Mouse (Mus musculus): ENCODE data around the gene Polr1e. TPM values are rescaled to one million over a fixed set of nuclear protein-coding genes. Genes with fewer than 3 reads are reported as not detected.
"Not testable (repeated sequence)": the region's sequence is repeated elsewhere in the genome, so short reads cannot be mapped to it uniquely, and the experiment has no call there.

The Polr1e gene
- polyA plus RNA-seq, 1 experiment from 2014 or later = 36.1 TPM

DNA sequence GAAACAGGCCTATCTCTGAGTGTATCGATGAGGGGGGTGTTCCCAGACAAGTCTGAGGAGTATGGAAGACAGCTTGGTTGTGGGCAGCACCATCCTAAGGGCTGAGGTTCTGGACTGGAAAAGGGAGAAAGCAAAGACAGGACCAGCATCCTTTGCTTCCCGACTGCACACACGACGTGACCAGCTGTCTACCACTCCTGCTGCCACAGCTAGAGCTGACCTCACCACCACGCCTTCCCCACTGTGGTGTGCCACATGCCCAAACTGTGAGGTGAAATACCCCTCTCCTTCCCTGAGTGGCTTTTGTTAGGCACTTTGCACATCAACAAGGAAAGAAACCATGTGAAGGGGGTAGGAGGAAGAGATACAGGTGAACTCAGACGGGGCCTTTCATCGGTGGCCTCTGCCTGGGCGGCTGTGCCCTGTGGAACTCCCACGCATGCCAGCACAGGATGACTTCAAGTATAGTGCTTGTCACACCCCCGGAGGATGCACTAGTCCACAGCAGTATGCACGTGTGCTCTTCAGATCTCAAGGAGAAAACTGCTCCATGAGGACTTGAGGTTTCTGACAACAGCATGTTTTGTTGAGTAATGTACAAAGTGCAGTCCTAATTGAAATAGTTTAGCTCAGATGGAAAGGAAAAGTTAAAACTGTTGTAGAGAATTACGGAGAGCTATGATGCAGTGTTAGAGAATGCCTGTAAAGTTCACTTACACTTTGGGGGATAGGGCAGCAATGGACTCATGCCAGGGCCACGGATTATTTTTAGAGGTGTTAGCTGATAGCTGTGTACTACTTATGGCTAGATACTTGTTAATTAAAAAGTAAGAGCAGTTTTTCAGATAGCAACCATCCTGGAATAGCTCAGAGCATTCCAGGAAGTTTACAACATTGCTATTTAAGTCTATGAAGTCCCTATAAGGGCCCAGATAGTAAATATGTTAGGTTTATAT lies 19.4 kb downstream of the Polr1e start:
- no peak overlapping the region for H3K4me2 ChIP-seq
- 85% methylated on average over 13 of the region's 13 CpGs for WGBS
- peaks cover 67% of the 10 kb centered on the region for H3K36me3 ChIP-seq
- no peak overlapping the region for H3K27ac ChIP-seq
- H3K4me3 ChIP-seq = no peak overlapping the region
- no peaks in the 10 kb centered on the region for H3K4me1 ChIP-seq
- H3K9me3 ChIP-seq = no peaks in the 10 kb centered on the region
- no peak for ATAC-seq (ENCODE audit: insufficient number of reproducible peaks, low FRiP score, low TSS enrichment, low read depth)
- no peaks in the 10 kb centered on the region for H3K27me3 ChIP-seq
- no peak overlapping the region for H3K9ac ChIP-seq

DNA sequence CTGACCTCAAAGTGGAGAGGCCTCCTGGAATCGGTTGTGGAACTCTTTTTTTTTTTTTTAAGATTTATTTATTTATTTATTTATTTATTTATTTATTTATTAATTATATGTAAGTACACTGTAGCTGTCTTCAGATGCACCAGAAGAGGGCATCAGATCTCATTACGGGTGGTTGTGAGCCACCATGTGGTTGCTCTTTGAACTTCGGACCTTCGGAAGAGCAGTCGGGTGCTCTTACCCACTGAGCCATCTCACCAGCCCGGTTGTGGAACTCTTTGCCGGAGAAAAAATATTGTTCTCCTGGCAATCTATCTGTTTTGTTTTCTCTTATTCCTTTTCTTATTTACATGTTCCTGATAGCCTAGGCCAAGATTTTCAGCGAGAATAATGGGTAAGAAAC lies 20.5 kb downstream of the Polr1e start:
- WGBS = 60% methylated on average over 8 of the region's 8 CpGs
- not testable (repeated sequence) for H3K4me1 ChIP-seq

DNA sequence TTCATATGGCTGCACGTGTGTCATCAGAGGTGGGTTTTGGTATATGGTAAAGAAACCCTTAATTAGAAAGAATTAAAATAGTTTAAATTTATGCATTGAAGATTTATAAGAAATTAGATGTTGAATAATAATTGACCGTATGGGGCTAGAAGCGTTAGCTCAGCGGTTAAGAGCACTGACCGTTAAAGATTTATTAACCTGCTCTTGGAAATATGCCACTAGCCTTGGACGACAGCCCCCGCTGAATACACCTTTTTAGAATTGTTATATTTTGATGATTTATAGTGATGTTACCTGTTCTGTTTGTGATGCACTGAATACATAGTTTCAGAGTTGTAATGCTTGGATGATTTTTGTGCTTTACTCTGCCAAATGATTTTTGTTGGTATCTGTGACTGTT lies 21.2 kb downstream of the Polr1e start:
- H3K9me3 ChIP-seq; H3K4me2 ChIP-seq; H3K4me1 ChIP-seq; H3K27ac ChIP-seq; ATAC-seq (ENCODE audit: insufficient number of reproducible peaks, low FRiP score, low TSS enrichment, low read depth); H3K9ac ChIP-seq; H3K4me3 ChIP-seq; H3K27me3 ChIP-seq: not testable (repeated sequence)
- peaks cover 66% of the 10 kb centered on the region for H3K36me3 ChIP-seq
- 82% methylated on average over 7 of the region's 7 CpGs for WGBS

More for the DNA sequence above, 20.5 kb downstream of the Polr1e start:
- not testable (repeated sequence) for H3K4me2 ChIP-seq; H3K9me3 ChIP-seq; H3K27me3 ChIP-seq; H3K4me3 ChIP-seq; H3K27ac ChIP-seq; ATAC-seq (ENCODE audit: insufficient number of reproducible peaks, low FRiP score, low TSS enrichment, low read depth); H3K9ac ChIP-seq
- H3K36me3 ChIP-seq = peaks cover 66% of the 10 kb centered on the region

DNA sequence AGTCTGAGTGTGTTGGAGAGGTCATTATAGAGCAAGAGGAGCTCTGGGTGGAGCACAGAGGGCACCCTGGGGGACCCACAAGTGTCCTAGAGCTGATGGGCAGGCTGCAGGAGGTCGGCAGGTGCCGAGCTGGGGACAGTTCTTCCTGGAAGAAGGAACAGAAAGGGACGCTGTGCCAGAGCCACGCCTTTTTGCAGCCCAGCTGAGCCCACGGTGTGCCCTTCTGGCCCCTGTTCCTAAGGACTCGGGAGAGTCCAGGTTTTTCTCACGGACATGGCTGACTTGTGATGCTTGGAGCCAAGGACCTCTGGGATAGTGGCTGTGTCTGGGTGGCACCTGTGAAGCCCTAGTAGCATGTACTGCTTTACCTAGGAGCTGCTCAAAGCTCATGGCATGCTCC lies 22.4 kb downstream of the Polr1e start:
- no peak overlapping the region for H3K27ac ChIP-seq
- H3K9me3 ChIP-seq = no peaks in the 10 kb centered on the region
- H3K4me2 ChIP-seq = no peak overlapping the region
- H3K36me3 ChIP-seq = peaks cover 63% of the 10 kb centered on the region
- H3K4me1 ChIP-seq = no peaks in the 10 kb centered on the region
- ATAC-seq (ENCODE audit: insufficient number of reproducible peaks, low FRiP score, low TSS enrichment, low read depth) = no peak
- no peak overlapping the region for H3K9ac ChIP-seq
- 83% methylated on average over 7 of the region's 7 CpGs for WGBS
- no peak overlapping the region for H3K4me3 ChIP-seq
- H3K27me3 ChIP-seq = no peaks in the 10 kb centered on the region

DNA sequence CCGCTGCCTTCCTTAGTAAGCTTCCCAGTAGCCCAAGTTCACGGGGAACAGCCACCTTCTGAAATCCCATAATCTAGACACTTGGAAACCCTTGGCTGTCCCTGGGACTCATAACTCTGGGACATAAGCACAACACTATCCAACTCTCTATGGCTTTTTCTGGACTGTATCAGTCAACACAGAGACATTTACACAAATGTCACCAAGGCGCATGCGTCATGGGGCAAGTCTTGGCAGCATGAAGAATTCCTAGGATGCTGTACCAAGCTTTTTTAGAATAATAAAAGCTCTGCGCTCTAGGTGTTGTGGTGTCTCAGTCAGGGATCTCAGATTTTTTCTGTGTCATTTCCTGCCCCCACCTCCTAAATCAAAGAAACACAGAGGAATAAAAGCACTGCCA lies 28.3 kb downstream of the Polr1e start:
- no peak overlapping the region for H3K4me3 ChIP-seq

DNA sequence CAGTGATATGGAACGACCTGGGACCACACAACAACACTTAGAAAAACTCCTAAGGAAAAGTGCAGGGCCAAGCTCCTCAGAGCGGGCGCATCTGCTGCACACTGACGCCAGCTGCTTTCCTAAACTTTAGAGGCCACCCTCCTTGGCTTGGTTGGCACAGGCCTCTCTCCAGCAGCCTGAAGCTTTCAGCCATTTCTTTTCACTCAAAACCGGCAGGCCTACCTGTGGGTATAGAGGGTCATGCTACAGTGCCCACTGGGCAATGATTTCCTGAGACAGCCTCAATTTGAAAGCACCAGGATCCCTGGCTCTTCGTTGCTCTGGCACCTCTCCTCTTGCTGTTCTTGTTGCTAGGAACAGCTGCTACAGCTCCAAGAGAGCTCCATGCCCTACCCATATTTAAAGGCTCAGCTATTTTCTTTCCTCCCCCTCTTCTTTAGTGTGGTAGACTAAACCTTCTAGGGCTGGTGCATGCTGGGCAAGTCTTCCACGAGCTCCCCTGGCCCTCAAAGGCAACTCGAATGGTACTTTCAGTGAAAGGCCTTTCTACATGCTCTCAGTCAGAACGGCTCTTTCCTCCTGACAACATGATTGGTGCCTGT lies 29.0 kb downstream of the Polr1e start:
- Histone ChIP-seq H3K4me3 (no peak overlapping the region), H3K4me1 (no peaks in the 10 kb centered on the region), H3K27me3 (no peaks in the 10 kb centered on the region), H3K27ac (no peak overlapping the region), H3K9me3 (no peaks in the 10 kb centered on the region), H3K36me3 (peaks cover 50% of the 10 kb centered on the region), H3K4me2 (no peak overlapping the region), H3K9ac (no peak overlapping the region)
- ATAC-seq (ENCODE audit: insufficient number of reproducible peaks, low FRiP score, low TSS enrichment, low read depth) = no peak
- 87% methylated on average over 9 of the region's 9 CpGs for WGBS

More for the DNA sequence above, 28.3 kb downstream of the Polr1e start:
- Histone ChIP-seq H3K9me3 (no peaks in the 10 kb centered on the region), H3K27ac (no peak overlapping the region), H3K4me2 (no peak overlapping the region), H3K27me3 (no peaks in the 10 kb centered on the region), H3K4me1 (no peaks in the 10 kb centered on the region), H3K36me3 (peaks cover 55% of the 10 kb centered on the region), H3K9ac (no peak overlapping the region)
- ATAC-seq (ENCODE audit: insufficient number of reproducible peaks, low FRiP score, low TSS enrichment, low read depth) = no peak
- 88% methylated on average over 5 of the region's 5 CpGs for WGBS

DNA sequence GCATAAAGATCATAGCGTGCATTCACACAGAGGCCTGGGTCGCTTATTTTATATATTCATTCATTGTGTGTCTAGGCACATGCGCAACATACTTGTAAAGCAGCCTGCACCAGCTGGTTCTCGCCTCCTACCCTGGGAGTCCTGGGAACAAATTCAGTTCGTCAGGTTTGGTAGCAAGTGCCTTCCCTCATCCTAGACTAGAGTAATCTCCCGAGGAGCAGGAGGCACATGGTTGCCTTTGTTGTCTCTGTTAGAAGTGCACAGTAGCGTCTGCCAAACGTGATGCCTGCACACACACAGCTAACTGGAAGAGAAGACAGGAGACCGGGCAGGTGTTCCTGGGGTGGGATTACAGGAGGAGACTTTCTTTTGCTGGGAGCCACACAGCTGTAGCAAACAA lies 29.6 kb downstream of the Polr1e start:
- H3K4me2 ChIP-seq = no peak overlapping the region
- no peaks in the 10 kb centered on the region for H3K4me1 ChIP-seq
- no peak for ATAC-seq (ENCODE audit: insufficient number of reproducible peaks, low FRiP score, low TSS enrichment, low read depth)
- no peaks in the 10 kb centered on the region for H3K9me3 ChIP-seq
- H3K27me3 ChIP-seq = no peaks in the 10 kb centered on the region
- no peak overlapping the region for H3K27ac ChIP-seq
- H3K9ac ChIP-seq = no peak overlapping the region
- WGBS = 83% methylated on average over 9 of the region's 9 CpGs
- H3K4me3 ChIP-seq = no peak overlapping the region
- peaks cover 48% of the 10 kb centered on the region for H3K36me3 ChIP-seq

DNA sequence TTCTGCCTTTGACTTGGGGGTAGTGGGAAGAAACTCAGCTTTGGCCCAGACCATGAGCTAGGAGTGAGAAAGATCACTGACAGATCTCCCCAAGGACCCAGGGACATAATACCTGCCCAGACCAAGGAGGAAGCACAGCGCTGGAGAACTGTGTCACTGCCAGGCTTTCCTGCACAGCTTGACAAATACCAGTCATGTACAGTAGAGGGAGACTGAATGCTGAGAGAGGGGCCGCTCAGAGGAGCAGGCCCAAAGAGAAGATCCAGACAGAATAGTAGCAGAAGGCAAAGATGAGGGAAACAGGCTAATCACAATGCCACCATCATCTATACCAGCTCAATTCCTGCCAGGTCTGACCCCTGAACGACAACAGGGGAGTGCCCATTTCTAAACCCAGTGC lies 36.5 kb downstream of the Polr1e start:
- no peak overlapping the region for H3K27ac ChIP-seq
- H3K36me3 ChIP-seq = peaks cover 34% of the 10 kb centered on the region
- H3K27me3 ChIP-seq = no peaks in the 10 kb centered on the region
- no peaks in the 10 kb centered on the region for H3K9me3 ChIP-seq
- no peak overlapping the region for H3K9ac ChIP-seq
- no peaks in the 10 kb centered on the region for H3K4me1 ChIP-seq
- WGBS = 55% methylated on average over 3 of the region's 3 CpGs
- no peak overlapping the region for H3K4me3 ChIP-seq
- H3K4me2 ChIP-seq = no peak overlapping the region
- no peak for ATAC-seq (ENCODE audit: insufficient number of reproducible peaks, low FRiP score, low TSS enrichment, low read depth)

DNA sequence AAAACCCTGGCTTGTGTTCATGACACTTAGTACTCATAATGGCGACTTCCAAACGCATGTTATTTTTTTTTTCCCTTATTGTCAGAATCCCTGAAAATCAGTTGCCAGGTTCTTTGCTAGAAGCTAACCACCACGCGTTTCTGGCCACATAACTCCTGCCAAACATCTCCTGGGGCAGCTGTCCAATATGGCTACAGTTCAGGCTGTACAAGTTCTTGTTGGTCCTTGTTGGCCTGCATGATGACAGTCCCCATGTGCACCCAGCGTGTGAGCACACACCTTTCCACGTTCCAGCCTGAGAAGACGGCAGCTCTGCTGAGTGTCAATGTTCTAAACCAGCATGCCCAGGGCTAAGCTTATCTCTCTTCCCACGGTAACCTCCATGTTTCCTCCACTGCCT lies 37.1 kb downstream of the Polr1e start:
- no peaks in the 10 kb centered on the region for H3K27me3 ChIP-seq
- H3K9ac ChIP-seq = no peak overlapping the region
- peaks cover 39% of the 10 kb centered on the region for H3K36me3 ChIP-seq
- no peak for ATAC-seq (ENCODE audit: insufficient number of reproducible peaks, low FRiP score, low TSS enrichment, low read depth)
- no peaks in the 10 kb centered on the region for H3K9me3 ChIP-seq
- WGBS = 90% methylated on average over 8 of the region's 8 CpGs
- no peak overlapping the region for H3K4me3 ChIP-seq
- H3K4me2 ChIP-seq = no peak overlapping the region
- no peak overlapping the region for H3K27ac ChIP-seq
- H3K4me1 ChIP-seq = no peaks in the 10 kb centered on the region

DNA sequence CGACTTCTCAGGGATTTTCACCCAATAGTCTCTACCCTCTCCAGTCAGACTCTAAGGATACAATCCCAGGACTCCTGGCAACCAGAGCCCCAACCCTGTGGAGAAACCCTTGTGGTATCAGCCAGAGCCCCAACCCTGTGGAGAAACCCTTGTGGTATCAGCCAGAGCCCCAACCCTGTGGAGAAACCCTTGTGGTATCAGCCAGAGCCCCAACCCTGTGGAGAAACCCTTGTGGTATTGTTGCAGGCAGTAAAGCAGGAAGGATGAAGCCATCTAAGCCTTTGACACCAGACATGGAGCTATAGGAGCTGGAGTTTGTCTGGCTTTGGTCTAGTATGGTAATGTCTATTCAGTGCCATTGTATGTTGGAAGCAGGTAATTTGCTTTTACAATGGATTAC lies 45.5 kb downstream of the Polr1e start:
- 81% methylated on average over 1 of the region's 1 CpGs for WGBS
- not testable (repeated sequence) for ATAC-seq (ENCODE audit: insufficient number of reproducible peaks, low FRiP score, low TSS enrichment, low read depth); H3K4me1 ChIP-seq

DNA sequence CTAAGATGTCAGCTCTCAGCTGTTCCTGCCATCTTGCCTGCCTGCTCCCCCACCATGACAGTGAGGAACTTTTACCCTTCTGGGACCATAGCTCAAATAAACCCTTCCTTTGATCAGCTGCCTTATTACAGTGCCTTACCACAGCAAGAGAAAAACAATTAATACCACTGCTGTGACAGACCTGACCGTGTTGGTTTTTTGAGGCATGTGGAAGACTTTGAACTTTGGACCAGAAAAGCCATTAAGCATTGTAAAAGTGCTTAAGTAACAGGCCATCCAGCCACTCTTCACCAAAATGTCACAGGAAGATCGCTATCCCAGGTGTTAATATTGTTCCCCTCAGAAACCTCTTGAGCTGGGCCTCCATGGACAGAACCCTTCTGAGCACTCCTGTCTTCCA lies 46.2 kb downstream of the Polr1e start:
- Histone ChIP-seq H3K36me3 (peaks cover 29% of the 10 kb centered on the region), H3K4me1 (no peaks in the 10 kb centered on the region), H3K9ac (no peak overlapping the region), H3K27ac (no peak overlapping the region), H3K4me2 (no peak overlapping the region), H3K27me3 (no peaks in the 10 kb centered on the region), H3K9me3 (no peaks in the 10 kb centered on the region), H3K4me3 (no peak overlapping the region)
- no peak for ATAC-seq (ENCODE audit: insufficient number of reproducible peaks, low FRiP score, low TSS enrichment, low read depth)
- WGBS = 64% methylated on average over 2 of the region's 2 CpGs

More for the DNA sequence above, 45.5 kb downstream of the Polr1e start:
- not testable (repeated sequence) for H3K27ac ChIP-seq, H3K4me3 ChIP-seq, H3K27me3 ChIP-seq, H3K9ac ChIP-seq, H3K4me2 ChIP-seq, H3K9me3 ChIP-seq
- H3K36me3 ChIP-seq = peaks cover 36% of the 10 kb centered on the region

DNA sequence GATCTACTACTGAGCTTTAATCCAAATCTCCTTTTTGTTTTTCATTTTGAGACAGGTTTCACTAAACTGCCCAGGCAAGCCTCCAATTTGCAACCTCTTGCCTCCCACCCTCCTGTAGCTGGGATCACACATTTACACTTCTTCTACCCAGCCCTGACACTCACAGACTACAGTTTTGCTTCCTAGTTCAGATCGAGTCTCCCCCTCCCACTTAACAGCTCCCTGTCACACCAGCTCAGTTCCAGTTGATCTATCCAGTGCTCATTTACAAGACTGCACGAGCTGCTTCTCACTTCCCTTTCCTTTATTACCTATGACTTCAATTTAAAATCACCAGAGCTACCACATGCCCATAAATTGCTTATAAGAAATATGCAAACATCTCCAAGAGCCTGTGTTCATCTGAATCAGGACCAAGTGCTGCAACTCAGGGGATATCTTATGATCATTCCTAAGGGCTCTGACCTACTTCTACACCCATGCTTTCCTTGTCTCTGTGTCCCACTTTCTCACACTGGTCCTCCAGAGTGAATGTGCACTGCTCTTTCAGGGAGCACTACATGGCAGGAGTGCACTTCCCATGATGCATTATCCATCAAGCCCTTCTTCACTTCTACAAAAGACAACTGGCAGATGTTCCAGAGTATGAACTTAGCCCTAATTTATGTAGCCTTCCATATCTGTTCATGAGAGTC lies 47.8 kb downstream of the Polr1e start:
- Histone ChIP-seq H3K9me3 (no peaks in the 10 kb centered on the region), H3K4me3 (no peak overlapping the region), H3K4me1 (no peaks in the 10 kb centered on the region), H3K27me3 (no peaks in the 10 kb centered on the region), H3K27ac (no peak overlapping the region), H3K9ac (no peak overlapping the region), H3K4me2 (no peak overlapping the region), H3K36me3 (peaks cover 14% of the 10 kb centered on the region)
- no peak for ATAC-seq (ENCODE audit: insufficient number of reproducible peaks, low FRiP score, low TSS enrichment, low read depth)
- 37% methylated on average over 2 of the region's 2 CpGs for WGBS

Data from limb, embryonic 15.5 days (tissue).